8 mouse cellular contexts compared by ENCODE assay signal in genomic region chr9:121718792-121719318, GRCm38 (mm10). TPM values are rescaled to one million over a fixed set of nuclear protein-coding genes. Genes with fewer than 3 reads are reported as not detected.
DNase-seq lines count a peak whose midpoint lies in the region; ATAC-seq and TF ChIP-seq lines count a peak whose summit lies in the region.

TSS of gene Nktr (plus strand) at chr9:121719169.

- POLR2A ChIA-PET in Patski (lab: Charles Lee), result interaction anchor here (0.7 to 1.7 kb wide), 6 partner anchors 9 to 137 kb away, joined by 3 to 9 read pairs (median 4); partner anchors contain the start of genes Sec22c and Ss18l2

- peak within 1 kb of the TSS; percentile 95 for H3K4me2 ChIP-seq in hindbrain, embryonic 13.5 days

- H3K9ac ChIP-seq in hindbrain, embryonic 13.5 days, result peak within 1 kb of the TSS; percentile 96

- no peaks in the 10 kb centered on the region for H3K27me3 ChIP-seq in Patski
- no peaks in the 10 kb centered on the region for H3K27me3 ChIP-seq in hindbrain, embryonic 13.5 days

- under 1% methylated on average over 54 of the region's 61 CpGs for WGBS in hindbrain, embryonic 13.5 days

- no peak for TF ChIP-seq CTCF in Patski (IDR thresholded peaks at IDR 0.05)

- ATAC-seq in Patski, result peak; percentile 92
- peak; percentile 99 for ATAC-seq in hindbrain, embryonic 13.5 days (ENCODE audit: low FRiP score)

- peaks cover 25% of the 10 kb centered on the region for H3K4me1 ChIP-seq in hindbrain, embryonic 13.5 days (replicated peaks)

- H3K27ac ChIP-seq in hindbrain, embryonic 13.5 days, result peak within 1 kb of the TSS; percentile 97

- DNase-seq in Patski (ENCODE audit: low read depth, low spot score), result peak; percentile 84
- peak; percentile 98 for DNase-seq in cerebellum, postnatal 14 days
- DNase-seq in frontal cortex, postnatal 14 days (ENCODE audit: low spot score in 2 of 2), result peak; percentile 97 to 98
- peak; percentile 93 for DNase-seq in layer of hippocampus, postnatal 25 days (ENCODE audit: extremely low spot score in 1 of 2, low spot score in 1 of 2)
- peak; percentile 99 for DNase-seq in lung, postnatal 25 days (ENCODE audit: low spot score)
- DNase-seq in retina, embryonic 14.5 days (ENCODE audit: low spot score), result peak; percentile 99
- peak; percentile 98 for DNase-seq in thymus, postnatal 4 days

- CTCF ChIA-PET in Patski (lab: Charles Lee), result no interaction called here

- in situ Hi-C loops in Patski (cut with MboI; ENCODE audit: low pct_unique_long_range_greater_than_20kb), result no loop called here

- peak within 1 kb of the TSS; percentile 91 for H3K4me3 ChIP-seq in hindbrain, embryonic 13.5 days

- no peaks in the 10 kb centered on the region for H3K9me3 ChIP-seq in hindbrain, embryonic 13.5 days

- H3K36me3 ChIP-seq in hindbrain, embryonic 13.5 days, result peaks cover 8% of the 10 kb centered on the region; the same call in 1 of the 2 replicates

RNA-seq across cellular contexts. Expression of gene Nktr, which starts in this region (rescaled TPM):
- 54.5 TPM for polyA plus RNA-seq in Patski (2021)
- polyA plus RNA-seq in hindbrain, embryonic 13.5 days (2015; fragmentation: Nextera tagmentation; extraction: Ambion mirVana), result 64.6 and 67.4 TPM in 2 replicates
- total RNA-seq in layer of hippocampus, postnatal 25 days (2021), result 100 to 1,000 TPM in 1 of 2 experiments, 10 to 100 TPM in 1; 71.9 to 123 TPM

Comparison
In these comparisons a context has a peak if more than half of its experiments do, and no peak if none do; other contexts are left out.
1. Peak in every context shown above with its lines: DNase-seq, ATAC-seq, H3K4me3 ChIP-seq and H3K27ac ChIP-seq.